Mouse (Mus musculus) adrenal gland, postnatal 4 days (tissue): ENCODE measurements at regions not wholly inside any gene's neighbourhood (a gene's known extent, or its start where the extent isn't known, plus 50 kb on each side); places are given as distances from the start of the nearest gene placed in this dataset.

Experiments used
- DNase-seq, 2 experiments: peaks; one replicate each; pipeline ENCODE4 v3.0.0; 2021 to 2022; ENCODE audit warnings: low spot score in 2 of 2, mixed read lengths in 2 of 2

- DNase-seq, result no peak
These were observed 61.9 kb upstream of the Ado start for GRCm38 (mm10) chr10:67610689-67611088.

- no peak for DNase-seq
These were observed 59.3 kb upstream of the Ado start for GRCm38 (mm10) chr10:67608033-67608432.

GRCm38 (mm10) chr10:67607297-67608032 is 58.7 kb upstream of the Ado start:
- DNase-seq, result no peak

- no peak for DNase-seq
These were observed 58.0 kb upstream of the Ado start for GRCm38 (mm10) chr10:67606739-67607138.

GRCm38 (mm10) chr10:67599390-67599789 is 50.6 kb upstream of the Ado start:
- no peak for DNase-seq

- DNase-seq, result no peak
These were observed 49.9 kb upstream of the Ado start for GRCm38 (mm10) chr10:67598590-67599047.
